Mouse (Mus musculus) ES-Bruce4 (cell line): ENCODE measurements around the gene Heatr5a.

Source experiments
- CTCF ChIP-seq: IDR thresholded peaks from one replicate; pipeline ENCODE4 v1.8.1; 2011; ENCODE audit warnings: low read depth, low read length
- POLR2A ChIP-seq: IDR thresholded peaks from one replicate; pipeline ENCODE4 v1.8.1; 2011; ENCODE audit warnings: low read length; ENCODE audit not compliant: insufficient read depth

DNA sequence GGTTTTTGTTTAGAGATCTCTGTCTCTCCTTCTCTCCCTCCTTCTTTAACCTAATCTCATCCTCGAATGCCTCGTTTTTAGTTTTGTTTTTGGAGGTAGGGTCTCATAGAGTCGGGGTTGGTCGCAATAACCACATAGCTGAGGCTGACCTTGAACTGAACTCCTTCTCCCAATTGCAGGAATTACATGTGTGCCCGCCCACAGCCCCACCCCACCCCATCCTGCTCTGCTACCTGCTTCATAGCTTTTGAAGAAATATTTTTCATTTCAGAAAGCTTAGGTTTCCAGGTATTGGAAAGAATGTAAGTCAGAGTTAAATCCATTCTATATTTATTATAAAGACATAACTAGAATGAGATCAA is 35.5 kb upstream of the Heatr5a start:
- no peak for TF ChIP-seq CTCF
- no peak for TF ChIP-seq POLR2A
